Mouse (Mus musculus): Measurements from ENCODE around the gene Swsap1.

GRCm38 (mm10) chr9:21968883-21969282, 13.3 kb downstream of the Swsap1 start:
- no peak for TF ChIP-seq CTCF (IDR thresholded peaks at IDR 0.05; ENCODE audit: borderline replicate concordance, insufficient read depth, low read length)
- no peak for TF ChIP-seq POLR2A (IDR thresholded peaks at IDR 0.05; ENCODE audit: low read depth, low read length)

Data from embryonic fibroblast, embryonic 13.5 days (primary cell).